ENCODE assay signal across 22 mouse cellular contexts in genomic region chr15:103547983-103548382, GRCm38 (mm10). TPM values are rescaled to one million over a fixed set of nuclear protein-coding genes. Genes with fewer than 3 reads are reported as not detected.
DNase-seq lines count a peak whose midpoint lies in the region; ATAC-seq and TF ChIP-seq lines count a peak whose summit lies in the region.
"Had no signal": no experiment of that assay in that cellular context is flagged by ENCODE, and none has a peak within 500 bp of the region (broad histone marks: within the 10 kb centered on the region; RNA-seq: fewer than 3 reads in every experiment).

No protein-coding gene starts in this region.

- H3K9ac ChIP-seq in intestine, postnatal 0 days (ENCODE audit: low read depth, low read length), result no peak overlapping the region
- H3K9ac ChIP-seq in intestine, embryonic 15.5 days, result no peak overlapping the region
- no peak overlapping the region for H3K9ac ChIP-seq in lung, postnatal 0 days (replicated peaks; ENCODE audit: low read depth)
- H3K9ac ChIP-seq: embryonic facial prominence, embryonic 15.5 days; forebrain, embryonic 13.5 days; kidney, embryonic 15.5 days; limb, embryonic 15.5 days; midbrain, embryonic 15.5 days; stomach, embryonic 15.5 days had no signal

- no peak overlapping the region for H3K4me3 ChIP-seq in intestine, postnatal 0 days (ENCODE audit: low read depth, low read length)
- H3K4me3 ChIP-seq in intestine, embryonic 15.5 days (replicated peaks), result no peak overlapping the region
- no peak overlapping the region for H3K4me3 ChIP-seq in lung, postnatal 0 days (ENCODE audit: low read depth, low read length)
- no peak overlapping the region for H3K4me3 ChIP-seq in lung, adult 2 months (replicated peaks; ENCODE audit: extremely low read depth, low read depth, low read length)
- H3K4me3 ChIP-seq in E14TG2a.4 (replicated peaks; ENCODE audit: low read length), result no peak overlapping the region
- H3K4me3 ChIP-seq: embryonic facial prominence, embryonic 15.5 days; forebrain, embryonic 13.5 days; hindbrain, embryonic 10.5 days; kidney, embryonic 15.5 days; limb, embryonic 15.5 days; midbrain, embryonic 15.5 days; stomach, embryonic 15.5 days had no signal

- H3K27me3 ChIP-seq in intestine, postnatal 0 days (replicated peaks; ENCODE audit: control insufficient read depth, insufficient read depth, low read length), result no peaks in the 10 kb centered on the region; the same call in 1 of the 2 replicates
- H3K27me3 ChIP-seq in intestine, embryonic 15.5 days (replicated peaks), result no peaks in the 10 kb centered on the region
- no peaks in the 10 kb centered on the region for H3K27me3 ChIP-seq in lung, postnatal 0 days (replicated peaks; ENCODE audit: insufficient read depth, low read length)
- peaks cover 4% of the 10 kb centered on the region; the same call in 1 of the 2 replicates for H3K27me3 ChIP-seq in E14TG2a.4 (ENCODE audit: insufficient read depth, low read length)
- H3K27me3 ChIP-seq: embryonic facial prominence, embryonic 15.5 days; forebrain, embryonic 13.5 days; kidney, embryonic 15.5 days; limb, embryonic 15.5 days; midbrain, embryonic 15.5 days; stomach, embryonic 15.5 days had no signal

- no peak for ATAC-seq in intestine, postnatal 0 days
- no peak for ATAC-seq in intestine, embryonic 15.5 days
- ATAC-seq in lung, postnatal 0 days, result no peak
- ATAC-seq: CD4-positive, CD25-positive, alpha-beta regulatory T cell, adult 4 months; forebrain, embryonic 13.5 days; inflammation-experienced regulatory T-cells, adult 6 months; midbrain, embryonic 15.5 days had no signal

- no peaks in the 10 kb centered on the region for H3K9me3 ChIP-seq in intestine, postnatal 0 days (ENCODE audit: control insufficient read depth)
- no peaks in the 10 kb centered on the region for H3K9me3 ChIP-seq in intestine, embryonic 15.5 days
- H3K9me3 ChIP-seq in lung, postnatal 0 days (ENCODE audit: low read length), result no peaks in the 10 kb centered on the region
- peaks cover 5% of the 10 kb centered on the region; the same call in 1 of the 2 replicates for H3K9me3 ChIP-seq in E14TG2a.4 (ENCODE audit: low read length)
- H3K9me3 ChIP-seq: embryonic facial prominence, embryonic 15.5 days; forebrain, embryonic 13.5 days; hindbrain, embryonic 10.5 days; kidney, embryonic 15.5 days; limb, embryonic 15.5 days; midbrain, embryonic 15.5 days; stomach, embryonic 15.5 days had no signal

- no peak overlapping the region for H3K4me2 ChIP-seq in intestine, postnatal 0 days (replicated peaks; ENCODE audit: low read depth)
- no peak overlapping the region for H3K4me2 ChIP-seq in intestine, embryonic 15.5 days (replicated peaks)
- no peak overlapping the region for H3K4me2 ChIP-seq in lung, postnatal 0 days (replicated peaks; ENCODE audit: low read depth, low read length)
- H3K4me2 ChIP-seq: embryonic facial prominence, embryonic 15.5 days; forebrain, embryonic 13.5 days; kidney, embryonic 15.5 days; limb, embryonic 15.5 days; midbrain, embryonic 15.5 days; stomach, embryonic 15.5 days had no signal

- no peak for TF ChIP-seq POLR2A in lung, adult 2 months (IDR thresholded peaks at IDR 0.05; ENCODE audit: borderline replicate concordance, extremely low read depth, low read depth, low read length)

- no peaks in the 10 kb centered on the region for H3K4me1 ChIP-seq in intestine, postnatal 0 days (replicated peaks; ENCODE audit: control insufficient read depth, insufficient read depth, low read length)
- no peaks in the 10 kb centered on the region for H3K4me1 ChIP-seq in intestine, embryonic 15.5 days (replicated peaks)
- no peaks in the 10 kb centered on the region for H3K4me1 ChIP-seq in lung, postnatal 0 days (ENCODE audit: insufficient read depth, low read depth, low read length)
- H3K4me1 ChIP-seq in lung, adult 2 months (ENCODE audit: control insufficient read depth, insufficient read depth, low read length), result no peaks in the 10 kb centered on the region
- no peaks in the 10 kb centered on the region for H3K4me1 ChIP-seq in E14TG2a.4 (replicated peaks; ENCODE audit: low read depth, low read length)
- H3K4me1 ChIP-seq: embryonic facial prominence, embryonic 15.5 days; forebrain, embryonic 13.5 days; kidney, embryonic 15.5 days; limb, embryonic 15.5 days; midbrain, embryonic 15.5 days; stomach, embryonic 15.5 days had no signal

- DNase-seq in lung, postnatal 0 days (ENCODE audit: low spot score), result no peak
- no peak for DNase-seq in lung, adult 2 months
- DNase-seq in R1 (ENCODE audit: low read depth, low spot score), result peak; percentile 30
- no peak for DNase-seq in cerebellum, adult 11-12 months
- DNase-seq: cerebellum, adult 9-11 months; embryo, embryonic 11 days; lung, adult 18-20 months had no signal

- WGBS in intestine, postnatal 0 days, result 72% methylated on average over 3 of the region's 3 CpGs
- 76% methylated on average over 3 of the region's 3 CpGs for whole genome bisulfite sequencing in intestine, embryonic 15.5 days
- 72% methylated on average over 3 of the region's 3 CpGs for WGBS in lung, postnatal 0 days
- 75% methylated on average over 3 of the region's 3 CpGs for WGBS in lung, adult 2 months

- no peak overlapping the region for H3K27ac ChIP-seq in intestine, postnatal 0 days (ENCODE audit: low read depth, low read length)
- no peak overlapping the region for H3K27ac ChIP-seq in intestine, embryonic 15.5 days
- H3K27ac ChIP-seq in lung, postnatal 0 days (ENCODE audit: low read length), result no peak overlapping the region
- H3K27ac ChIP-seq: embryonic facial prominence, embryonic 15.5 days; forebrain, embryonic 13.5 days; hindbrain, embryonic 10.5 days; kidney, embryonic 15.5 days; limb, embryonic 15.5 days; midbrain, embryonic 15.5 days; stomach, embryonic 15.5 days had no signal

- H3K36me3 ChIP-seq in intestine, postnatal 0 days (ENCODE audit: control insufficient read depth, insufficient read depth), result no peaks in the 10 kb centered on the region
- H3K36me3 ChIP-seq in intestine, embryonic 15.5 days, result no peaks in the 10 kb centered on the region
- no peaks in the 10 kb centered on the region for H3K36me3 ChIP-seq in lung, postnatal 0 days (ENCODE audit: insufficient read depth, low read length)
- no peaks in the 10 kb centered on the region for H3K36me3 ChIP-seq in E14TG2a.4 (ENCODE audit: insufficient read depth, low read length)
- H3K36me3 ChIP-seq: embryonic facial prominence, embryonic 15.5 days; hindbrain, embryonic 10.5 days; kidney, embryonic 15.5 days; limb, embryonic 15.5 days; midbrain, embryonic 15.5 days; stomach, embryonic 15.5 days had no signal

- TF ChIP-seq EP300 in lung, postnatal 0 days (IDR thresholded peaks at IDR 0.05), result no peak

- peak; percentile 38; the same call in 1 of the 2 replicates for TF ChIP-seq CTCF in intestine, postnatal 0 days (IDR thresholded peaks at IDR 0.05; ENCODE audit: low read depth)
- TF ChIP-seq CTCF in lung, postnatal 0 days (IDR thresholded peaks at IDR 0.05), result peak; percentile 38; the same call in 1 of the 2 replicates
- TF ChIP-seq CTCF in lung, adult 2 months (IDR thresholded peaks at IDR 0.05; ENCODE audit: insufficient read depth, low read length), result no peak
- peak; percentile 68 for TF ChIP-seq CTCF in E14TG2a.4 (conservative IDR thresholded peaks at IDR 0.05; ENCODE audit: low read length)

RNA-seq across cellular contexts. Expression of gene Ppp1r1a, which starts 10.2 kb away (rescaled TPM):
- polyA plus RNA-seq in intestine, postnatal 0 days (2015; fragmentation: Nextera tagmentation; extraction: Ambion mirVana), result 6.1 and 7.8 TPM in 2 replicates
- polyA plus RNA-seq in intestine, embryonic 15.5 days (2015; fragmentation: Nextera tagmentation; extraction: Ambion mirVana), result 9.8 and 10.3 TPM in 2 replicates
- 5.7 and 7.0 TPM in 2 replicates for polyA plus RNA-seq in lung, postnatal 0 days (2015; fragmentation: Nextera tagmentation; extraction: Ambion mirVana)
- polyA plus RNA-seq in lung, adult 2 months (2012; rRNA removed), result 6.9 and 9.0 TPM in 2 replicates
- polyA plus RNA-seq: CD4-positive, CD25-positive, alpha-beta regulatory T cell, adult 4 months had no signal

RNA-seq across cellular contexts. Expression of gene Glycam1, which starts 16.9 kb away (rescaled TPM):
- polyA plus RNA-seq in intestine, postnatal 0 days (2015; fragmentation: Nextera tagmentation; extraction: Ambion mirVana), result 1.1 and 3.8 TPM in 2 replicates
- polyA plus RNA-seq in intestine, embryonic 15.5 days (2015; fragmentation: Nextera tagmentation; extraction: Ambion mirVana), result not detected in 2 replicates
- polyA plus RNA-seq in lung, postnatal 0 days (2015; fragmentation: Nextera tagmentation; extraction: Ambion mirVana), result 17.9 TPM in 1 of 2 replicates, not detected in the other
- not detected in 2 replicates for polyA plus RNA-seq in lung, adult 2 months (2012; rRNA removed)
- polyA plus RNA-seq: CD4-positive, CD25-positive, alpha-beta regulatory T cell, adult 4 months; embryonic facial prominence, embryonic 15.5 days; forebrain, embryonic 13.5 days; gonadal fat pad, adult 2 months; heart, embryonic 14.5 days; hindbrain, embryonic 10.5 days; inflammation-experienced regulatory T-cells, adult 6 months; kidney, embryonic 15.5 days; limb, embryonic 15.5 days; midbrain, embryonic 15.5 days; spleen, adult 2 months; stomach, embryonic 15.5 days had no signal

RNA-seq across cellular contexts. Expression of gene Pde1b, which starts 45.1 kb away (rescaled TPM):
- polyA plus RNA-seq in intestine, postnatal 0 days (2015; fragmentation: Nextera tagmentation; extraction: Ambion mirVana), result 4.0 and 4.5 TPM in 2 replicates
- polyA plus RNA-seq in intestine, embryonic 15.5 days (2015; fragmentation: Nextera tagmentation; extraction: Ambion mirVana), result 5.1 and 6.3 TPM in 2 replicates
- polyA plus RNA-seq in lung, postnatal 0 days (2015; fragmentation: Nextera tagmentation; extraction: Ambion mirVana), result 2.1 and 2.2 TPM in 2 replicates
- 6.8 and 8.0 TPM in 2 replicates for polyA plus RNA-seq in lung, adult 2 months (2012; rRNA removed)
